Mouse (Mus musculus) bone marrow, adult 2 months (tissue): Measurements from ENCODE around the gene Zfp945.

ENCODE experiments used
- CTCF ChIP-seq: fragments of 200-500 bp; IDR thresholded peaks from 2 replicates; pipeline ENCODE4 v1.5.1; 2011; ENCODE audit warnings: low read length, control low read depth; ENCODE audit not compliant: control insufficient read depth, insufficient read depth
- POLR2A ChIP-seq: fragments of 200-500 bp; IDR thresholded peaks from 2 replicates; pipeline ENCODE4 v1.6.1; 2011; ENCODE audit warnings: low read depth, mild to moderate bottlenecking, control low read depth, low read length, borderline replicate concordance; ENCODE audit not compliant: control insufficient read depth

- TF ChIP-seq CTCF (no peak), POLR2A (no peak)
Observed at GRCm38 (mm10) chr17:22888302-22888701, 21.4 kb upstream of the Zfp945 start.
